Mouse (Mus musculus) hindbrain, postnatal 0 days (tissue): ENCODE results near the gene Srp9. TPM values are rescaled to one million over a fixed set of nuclear protein-coding genes. Genes with fewer than 3 reads are reported as not detected.

Source experiments
- ATAC-seq: fragments of 200-750 bp; cut with Nextera tagmentation; 2 replicates; pipeline ENCODE4 v1.8.0; 2017; ENCODE audit warnings: mild to moderate bottlenecking, moderate TSS enrichment, moderate library complexity
- DNase-seq: peaks from one replicate; pipeline ENCODE4 v3.0.0-alpha.2; 2015; ENCODE audit warnings: low spot score
- H3K27ac ChIP-seq: fragments of 300-500 bp; sonication (generic); 2 replicates; pipeline ENCODE4 v1.5.1; 2014; ENCODE audit warnings: mild to moderate bottlenecking
- H3K27me3 ChIP-seq: fragments of 300-500 bp; sonication (generic); 2 replicates; pipeline ENCODE4 v1.6.1; 2014; ENCODE audit warnings: low read length, mixed read lengths; ENCODE audit not compliant: insufficient read depth
- H3K36me3 ChIP-seq: fragments of 300-500 bp; sonication (generic); 2 replicates; pipeline ENCODE4 v1.6.1; 2014; ENCODE audit warnings: low read length, mixed read lengths; ENCODE audit not compliant: insufficient read depth
- H3K4me1 ChIP-seq: fragments of 300-500 bp; sonication (generic); 2 replicates; pipeline ENCODE4 v1.6.1; 2014; ENCODE audit warnings: antibody characterized with exemption, low read length, mixed read lengths; ENCODE audit not compliant: insufficient read depth
- H3K4me2 ChIP-seq: fragments of 300-500 bp; sonication (generic); 2 replicates; pipeline ENCODE4 v1.6.1; 2014; ENCODE audit warnings: low read depth, mild to moderate bottlenecking, low read length, moderate library complexity, mixed read lengths
- H3K4me3 ChIP-seq: fragments of 300-500 bp; sonication (generic); 2 replicates; pipeline ENCODE4 v1.5.1; 2014; ENCODE audit warnings: low read length
- H3K9ac ChIP-seq: fragments of 300-500 bp; sonication (generic); replicated peaks from 2 replicates; pipeline ENCODE4 v1.6.1; 2014; ENCODE audit warnings: mild to moderate bottlenecking, low read length, moderate library complexity, mixed read lengths
- H3K9me3 ChIP-seq: fragments of 300-500 bp; sonication (generic); 2 replicates; pipeline ENCODE4 v1.6.1; 2016; ENCODE audit warnings: low read length, mixed read lengths
- CTCF ChIP-seq: IDR thresholded peaks from 2 replicates; pipeline ENCODE4 v1.5.1; 2016; ENCODE audit warnings: antibody characterized with exemption, control low read depth, low read depth
- WGBS: fragments of 180-500 bp; shearing (Covaris S2); extraction: QIAGEN DNeasy Blood & Tissue Kit; methylation state at CpG from one replicate; pipeline ENCODE4 v1.1.7; 2014; 5-methylcytosine and 5-hydroxymethylcytosine counted together
- polyA plus RNA-seq: library from polyadenylated mRNA; unstranded; fragments of >200 nt; fragmentation: Nextera tagmentation; extraction: Ambion mirVana; gene quantifications from 2 replicates; pipeline ENCODE4 v1.2.1, GENCODE M21; 2015
- total RNA-seq: library from RNA; depleted of rRNA; stranded (reverse); fragments of >200 nt; gene quantifications from 2 replicates; pipeline ENCODE4 v1.2.3, GENCODE M21; 2014

Gene Srp9
- total and polyA plus RNA-seq, 2 experiments from 2014 or later = 61.4 to 168 TPM

DNA sequence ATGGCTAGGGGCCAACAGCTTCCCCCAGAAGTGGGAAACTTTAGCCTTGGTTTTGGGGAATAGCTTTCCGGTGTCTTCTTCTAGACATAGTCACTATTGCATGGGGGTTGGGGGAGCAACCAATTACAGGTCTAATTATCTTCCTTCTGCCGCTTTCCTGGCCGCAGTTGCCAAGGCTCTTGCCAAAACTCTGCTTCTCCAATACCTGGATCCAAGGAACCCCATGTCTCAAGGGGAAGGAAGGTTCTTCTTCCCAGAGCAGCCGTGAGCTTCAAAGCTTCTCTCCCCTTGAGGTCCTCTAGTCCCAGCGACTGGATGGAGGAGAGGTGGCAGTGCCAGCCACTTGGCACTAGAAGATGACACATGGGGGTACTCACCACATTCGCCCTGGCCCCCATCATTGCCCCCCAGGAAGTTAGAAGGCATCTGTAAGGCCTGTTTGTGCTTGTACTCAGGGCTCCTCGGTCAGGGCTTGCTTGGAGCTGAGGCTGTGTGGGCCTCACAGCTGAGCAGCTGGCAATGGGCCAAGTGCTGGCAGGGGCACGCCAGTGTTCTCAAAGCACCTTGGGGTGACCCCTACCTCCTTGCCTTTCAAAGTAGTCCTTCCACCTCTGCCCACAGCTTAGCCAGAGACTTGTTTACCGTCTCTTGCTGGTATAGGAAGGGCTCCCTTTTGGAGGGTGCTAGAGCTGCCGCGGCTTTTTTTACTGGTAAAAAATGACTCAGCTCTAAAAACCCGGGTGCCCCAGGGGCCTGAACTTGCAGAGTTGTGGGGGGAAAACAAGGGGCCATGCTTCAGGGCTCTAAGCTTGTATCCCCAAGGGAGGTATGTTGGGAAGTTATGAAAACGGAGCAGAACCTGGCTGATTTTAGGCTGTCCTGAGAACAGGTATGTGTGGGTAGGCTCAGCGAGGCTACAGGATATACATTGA is 12.9 kb upstream of the Srp9 start:
- H3K27me3 ChIP-seq = no peaks in the 10 kb centered on the region
- H3K4me3 ChIP-seq = no peak overlapping the region
- 58% methylated on average over 14 of the region's 14 CpGs for WGBS
- no peak overlapping the region for H3K4me2 ChIP-seq
- no peak overlapping the region for H3K9ac ChIP-seq
- ATAC-seq = no peak
- no peak overlapping the region for H3K27ac ChIP-seq
- no peak for TF ChIP-seq CTCF
- no peaks in the 10 kb centered on the region for H3K9me3 ChIP-seq
- peak; percentile 54 for DNase-seq
- H3K36me3 ChIP-seq = no peaks in the 10 kb centered on the region
- H3K4me1 ChIP-seq = peaks cover 10% of the 10 kb centered on the region

DNA sequence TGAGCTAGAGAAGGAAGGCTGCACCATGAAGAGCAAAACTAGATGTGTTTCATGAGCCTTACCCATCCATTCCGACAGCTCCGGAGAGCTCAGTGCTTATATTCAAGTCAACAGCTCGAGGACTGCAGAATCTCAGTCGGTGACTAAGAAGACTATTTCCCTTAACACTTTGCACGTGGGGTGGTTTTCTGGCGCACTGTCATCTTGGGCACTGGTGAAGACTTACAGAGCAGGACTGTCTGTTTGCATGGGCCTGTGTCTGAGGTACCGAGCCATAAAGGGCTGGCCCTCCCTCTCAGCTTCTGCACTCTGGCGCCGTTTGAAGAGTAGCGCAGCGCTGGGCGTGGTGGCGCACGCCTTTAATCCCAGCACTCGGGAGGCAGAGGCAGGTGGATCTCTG is 12.2 kb upstream of the Srp9 start:
- no peaks in the 10 kb centered on the region for H3K36me3 ChIP-seq
- 90% methylated on average over 15 of the region's 15 CpGs for WGBS
- H3K4me3 ChIP-seq = no peak overlapping the region
- H3K9ac ChIP-seq = no peak overlapping the region
- ATAC-seq = no peak
- no peak for TF ChIP-seq CTCF
- H3K9me3 ChIP-seq = no peaks in the 10 kb centered on the region
- H3K4me1 ChIP-seq = peaks cover 10% of the 10 kb centered on the region
- no peak overlapping the region for H3K27ac ChIP-seq
- H3K4me2 ChIP-seq = no peak overlapping the region
- DNase-seq = no peak
- H3K27me3 ChIP-seq = no peaks in the 10 kb centered on the region

DNA sequence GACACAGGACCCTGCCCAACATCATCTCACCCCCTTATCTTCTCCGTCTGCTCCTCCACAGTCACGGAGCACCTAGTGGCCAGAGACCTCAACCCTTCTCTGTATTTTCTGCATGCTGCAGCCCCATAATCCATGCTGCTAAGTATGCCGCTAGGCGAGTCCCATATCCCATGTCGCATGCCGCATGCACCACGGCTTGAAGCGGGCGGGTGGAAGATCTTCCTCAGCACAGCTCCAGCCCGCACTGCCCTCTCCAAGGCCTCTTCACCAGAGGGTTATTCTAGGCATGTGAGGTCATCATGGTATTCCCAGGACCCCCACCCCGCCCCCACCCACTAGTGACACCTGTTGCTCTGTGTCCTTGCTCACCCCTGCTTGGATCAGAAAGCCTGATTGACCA is 11.4 kb upstream of the Srp9 start:
- H3K36me3 ChIP-seq = no peaks in the 10 kb centered on the region
- DNase-seq (no peak), ATAC-seq (no peak)
- no peaks in the 10 kb centered on the region for H3K9me3 ChIP-seq
- H3K4me1 ChIP-seq = peaks cover 10% of the 10 kb centered on the region
- WGBS = 91% methylated on average over 11 of the region's 11 CpGs
- TF ChIP-seq CTCF = no peak
- no peak overlapping the region for H3K4me3 ChIP-seq
- no peak overlapping the region for H3K9ac ChIP-seq
- H3K27me3 ChIP-seq = no peaks in the 10 kb centered on the region
- H3K4me2 ChIP-seq = no peak overlapping the region
- H3K27ac ChIP-seq = no peak overlapping the region

DNA sequence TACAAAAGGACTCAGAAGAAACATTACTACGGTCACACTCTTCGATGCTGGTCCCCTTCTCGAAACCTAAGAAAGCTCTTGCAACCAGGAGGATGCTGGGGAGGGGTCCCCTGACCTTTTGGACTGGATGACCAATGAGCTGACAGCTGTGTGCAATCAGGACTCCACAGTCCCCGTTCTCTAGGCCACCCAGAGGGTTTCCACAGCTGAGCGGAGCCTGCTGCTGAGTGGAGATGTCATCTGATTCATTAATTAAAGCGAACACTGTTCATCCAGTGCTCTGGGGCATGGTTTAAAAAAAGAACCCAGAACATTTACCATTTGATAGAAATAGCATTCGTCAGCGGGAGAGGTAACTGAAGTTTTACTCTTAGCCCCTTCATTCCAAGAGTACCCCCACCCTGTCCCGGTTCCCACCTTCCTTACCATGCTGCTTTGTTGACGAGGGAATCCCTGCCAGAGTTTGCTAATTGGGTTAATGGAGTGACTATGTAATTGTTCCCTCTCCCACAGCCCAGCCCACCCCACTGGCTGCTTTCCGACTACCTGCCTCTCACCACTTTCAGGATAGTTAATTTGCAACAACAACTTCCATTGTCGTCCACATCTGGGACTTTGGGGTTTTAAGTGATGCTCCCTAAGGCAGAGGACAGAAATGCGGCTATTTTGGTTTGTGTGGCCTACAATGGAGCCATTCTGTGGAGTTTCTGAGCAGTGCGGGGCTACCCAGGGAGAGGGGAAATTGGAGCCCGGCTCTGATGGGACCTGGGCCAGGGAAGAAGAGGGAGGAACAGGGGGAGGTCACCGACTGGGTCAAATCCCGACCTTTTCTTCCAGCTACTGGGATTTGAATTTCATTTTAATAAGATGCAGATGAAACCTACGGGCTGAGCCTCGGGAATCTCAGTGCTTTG is 10.7 kb upstream of the Srp9 start:
- Histone ChIP-seq H3K9me3 (no peaks in the 10 kb centered on the region), H3K4me1 (peaks cover 10% of the 10 kb centered on the region), H3K9ac (no peak overlapping the region), H3K27me3 (no peaks in the 10 kb centered on the region), H3K4me2 (no peak overlapping the region), H3K27ac (no peak overlapping the region), H3K4me3 (no peak overlapping the region), H3K36me3 (no peaks in the 10 kb centered on the region)
- no peak for ATAC-seq
- WGBS = 16% methylated on average over 19 of the region's 19 CpGs
- peak; percentile 24 for DNase-seq
- no peak for TF ChIP-seq CTCF

DNA sequence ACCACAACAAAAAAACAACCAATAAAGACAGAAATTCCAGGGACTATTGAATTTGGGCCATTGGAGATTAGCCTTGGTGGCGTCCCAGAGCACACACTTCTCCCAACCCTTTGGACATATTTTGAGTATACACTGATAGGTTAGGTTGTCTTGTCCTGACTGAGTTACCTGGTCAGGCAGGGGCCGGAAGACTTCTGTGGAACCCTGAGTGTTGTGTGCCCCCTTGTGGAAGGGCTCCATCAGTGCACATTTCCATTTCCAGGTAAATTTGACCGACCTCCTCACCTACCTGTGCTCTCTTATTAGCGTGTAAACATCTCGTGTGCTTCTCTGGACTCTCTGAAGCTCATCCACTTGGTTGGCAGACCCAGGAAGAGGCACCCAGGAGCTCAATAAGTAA is 9.3 kb upstream of the Srp9 start:
- 24% methylated on average over 5 of the region's 5 CpGs for whole genome bisulfite sequencing
- peak; percentile 82 for TF ChIP-seq CTCF
- Histone ChIP-seq H3K36me3 (no peaks in the 10 kb centered on the region), H3K4me1 (peaks cover 10% of the 10 kb centered on the region), H3K4me2 (no peak overlapping the region), H3K9me3 (no peaks in the 10 kb centered on the region), H3K4me3 (no peak overlapping the region), H3K9ac (no peak overlapping the region), H3K27ac (no peak overlapping the region), H3K27me3 (no peaks in the 10 kb centered on the region)
- peak; percentile 45 for DNase-seq
- no peak for ATAC-seq

DNA sequence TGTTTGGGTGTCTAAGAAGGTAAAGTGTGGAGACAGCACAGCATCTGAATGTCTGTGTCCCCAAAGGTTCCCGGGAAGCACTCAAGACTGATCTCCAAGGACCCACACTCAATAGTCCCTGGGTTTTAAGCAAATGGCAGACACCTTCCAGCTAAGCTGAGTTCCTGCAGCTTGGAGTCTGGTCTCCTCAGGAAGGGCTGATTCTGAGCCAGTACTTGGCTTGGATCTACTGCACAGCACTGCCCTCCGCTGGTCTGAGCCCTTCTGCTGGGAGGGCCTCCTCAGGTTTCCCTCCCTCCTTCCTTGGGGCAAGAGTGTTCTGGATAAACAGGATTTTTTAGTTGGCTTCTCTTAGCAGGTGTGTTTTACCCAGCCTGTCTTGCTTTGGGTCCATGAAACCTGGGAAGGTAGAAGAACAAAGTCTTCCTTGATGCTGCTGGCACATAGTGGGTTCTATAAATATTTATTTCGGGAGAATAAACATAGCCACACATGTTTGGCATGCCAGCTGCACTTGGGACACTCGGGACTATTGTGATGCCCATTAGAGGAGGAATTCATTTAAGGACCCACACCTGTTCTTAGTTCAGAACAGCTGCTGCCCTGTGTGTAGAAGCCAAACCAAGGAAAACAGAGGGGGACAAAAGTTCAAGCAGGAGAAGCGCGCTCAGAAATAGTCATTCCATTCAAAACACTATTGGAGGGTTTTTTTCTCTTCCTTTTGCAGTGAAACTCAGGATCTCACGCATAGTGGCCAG is 8.7 kb upstream of the Srp9 start:
- no peak overlapping the region for H3K27ac ChIP-seq
- DNase-seq = peak; percentile 81
- no peaks in the 10 kb centered on the region for H3K36me3 ChIP-seq
- H3K4me1 ChIP-seq = peaks cover 10% of the 10 kb centered on the region
- H3K4me2 ChIP-seq = no peak overlapping the region
- TF ChIP-seq CTCF = peak; percentile 77
- no peaks in the 10 kb centered on the region for H3K27me3 ChIP-seq
- ATAC-seq = peak; percentile 55; the same call in 1 of the 2 replicates
- 40% methylated on average over 7 of the region's 7 CpGs for WGBS
- no peak overlapping the region for H3K4me3 ChIP-seq
- no peaks in the 10 kb centered on the region for H3K9me3 ChIP-seq
- no peak overlapping the region for H3K9ac ChIP-seq
